Mouse (Mus musculus): ENCODE results near the gene Galnt3. TPM values are rescaled to one million over a fixed set of nuclear protein-coding genes. Genes with fewer than 3 reads are reported as not detected.

Gene Galnt3
- polyA plus RNA-seq, 1 experiment from 2014 or later, result 0.71 TPM

DNA sequence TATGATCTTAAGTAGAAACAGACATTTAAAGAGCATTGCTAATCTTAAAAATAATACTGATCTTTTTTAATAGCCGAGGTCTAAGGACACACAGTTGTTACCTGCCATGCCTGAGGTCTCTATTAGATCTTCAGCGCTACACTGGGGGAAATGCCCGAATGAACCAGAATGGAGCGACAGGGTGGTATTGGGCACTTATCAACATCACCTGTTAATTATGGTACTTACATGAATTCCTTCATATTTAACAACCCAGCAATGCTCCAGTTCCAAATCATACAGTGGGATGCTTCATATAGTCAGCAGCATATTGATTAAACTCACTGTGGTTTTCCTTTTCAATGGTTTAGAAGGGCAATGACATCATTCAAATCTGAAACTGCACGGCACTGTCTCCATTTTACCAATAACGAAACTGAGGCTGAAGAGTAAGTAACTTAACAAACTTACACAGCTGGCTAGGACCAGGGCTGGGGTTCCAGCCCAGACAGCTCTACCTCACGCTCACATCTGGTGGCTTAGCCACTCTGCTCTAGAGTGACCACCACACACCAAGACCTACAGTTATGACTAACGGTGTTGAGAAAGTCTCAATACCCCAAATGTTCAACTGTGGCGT lies 23.0 kb downstream of the Galnt3 start:
- H3K9ac ChIP-seq (replicated peaks), result no peak overlapping the region
- no peak overlapping the region for H3K4me2 ChIP-seq (replicated peaks)
- no peaks in the 10 kb centered on the region for H3K9me3 ChIP-seq
- H3K4me3 ChIP-seq, result no peak overlapping the region
- peaks cover 21% of the 10 kb centered on the region for H3K27me3 ChIP-seq
- peaks cover 6% of the 10 kb centered on the region for H3K4me1 ChIP-seq
- 88% methylated on average over 9 of the region's 9 CpGs for WGBS
- H3K36me3 ChIP-seq, result no peaks in the 10 kb centered on the region
- H3K27ac ChIP-seq (replicated peaks), result no peak overlapping the region
- no peak for ATAC-seq (ENCODE audit: low FRiP score, low read depth)

DNA sequence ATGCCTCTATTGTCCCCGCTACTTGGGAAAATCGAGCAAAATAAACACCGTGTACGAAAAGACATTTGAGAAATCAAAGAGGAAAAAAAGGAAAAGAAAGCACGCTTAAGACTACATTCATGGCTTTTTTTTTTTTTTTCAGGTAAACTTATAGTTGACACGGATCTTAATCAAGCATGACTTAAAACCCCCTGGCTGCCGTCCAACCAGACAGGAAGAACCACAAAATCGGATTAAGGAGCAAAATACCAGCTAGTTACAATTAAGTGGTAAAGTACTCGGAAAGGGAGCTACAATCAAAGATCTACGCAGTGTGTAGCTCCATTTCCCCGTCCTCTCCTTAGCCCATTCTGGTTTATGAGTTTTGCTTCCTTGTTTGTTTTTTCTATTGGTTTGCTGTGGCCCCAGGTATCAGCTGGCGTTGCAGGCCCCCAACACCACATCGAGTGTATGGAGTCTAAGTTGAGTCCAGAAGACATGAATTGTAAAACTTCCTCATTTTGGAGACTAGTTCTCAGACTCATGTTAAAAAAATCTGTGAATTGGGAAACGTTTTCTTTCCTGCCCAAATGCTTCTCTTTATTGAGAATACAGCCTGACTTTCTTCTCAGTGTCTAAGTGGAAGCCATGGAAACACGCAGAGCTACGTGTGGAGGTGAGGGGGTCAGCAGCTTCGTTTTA lies 24.0 kb downstream of the Galnt3 start:
- Histone ChIP-seq H3K27ac (replicated peaks) (no peak overlapping the region), H3K4me3 (no peak overlapping the region), H3K27me3 (peaks cover 27% of the 10 kb centered on the region), H3K36me3 (no peaks in the 10 kb centered on the region), H3K4me2 (replicated peaks) (0 out of 2 replicates have a peak overlapping the region, but pooled peaks have one; percentile 15), H3K4me1 (peaks cover 6% of the 10 kb centered on the region), H3K9me3 (no peaks in the 10 kb centered on the region), H3K9ac (replicated peaks) (no peak overlapping the region)
- ATAC-seq (ENCODE audit: low FRiP score, low read depth), result no peak
- 59% methylated on average over 17 of the region's 17 CpGs for WGBS

DNA sequence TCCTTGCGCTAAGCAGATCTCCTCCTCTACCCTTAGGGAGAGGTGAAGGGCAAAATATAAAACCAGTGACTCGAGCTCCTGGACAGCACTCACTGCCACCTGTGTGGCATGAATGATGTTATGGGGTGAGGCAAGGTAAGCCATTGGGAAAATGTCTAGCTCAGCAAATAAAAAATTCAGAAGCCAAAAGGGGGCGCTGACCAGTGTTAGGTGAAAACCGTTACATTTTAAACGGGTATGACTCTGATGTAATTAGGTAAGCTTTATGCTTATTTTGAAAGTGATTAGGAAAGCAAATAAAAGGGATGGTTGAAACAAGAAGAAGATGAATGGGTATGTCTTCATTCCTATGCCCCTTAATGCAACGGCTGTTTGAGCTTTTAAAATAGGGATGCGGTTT lies 24.6 kb downstream of the Galnt3 start:
- Histone ChIP-seq H3K9me3 (no peaks in the 10 kb centered on the region), H3K4me1 (peaks cover 6% of the 10 kb centered on the region), H3K27ac (replicated peaks) (no peak overlapping the region), H3K9ac (replicated peaks) (no peak overlapping the region), H3K4me3 (no peak overlapping the region), H3K4me2 (replicated peaks) (0 out of 2 replicates have a peak overlapping the region, but pooled peaks have one; percentile 15), H3K27me3 (peaks cover 30% of the 10 kb centered on the region), H3K36me3 (no peaks in the 10 kb centered on the region)
- no peak for ATAC-seq (ENCODE audit: low FRiP score, low read depth)
- WGBS, result 73% methylated on average over 7 of the region's 7 CpGs

DNA sequence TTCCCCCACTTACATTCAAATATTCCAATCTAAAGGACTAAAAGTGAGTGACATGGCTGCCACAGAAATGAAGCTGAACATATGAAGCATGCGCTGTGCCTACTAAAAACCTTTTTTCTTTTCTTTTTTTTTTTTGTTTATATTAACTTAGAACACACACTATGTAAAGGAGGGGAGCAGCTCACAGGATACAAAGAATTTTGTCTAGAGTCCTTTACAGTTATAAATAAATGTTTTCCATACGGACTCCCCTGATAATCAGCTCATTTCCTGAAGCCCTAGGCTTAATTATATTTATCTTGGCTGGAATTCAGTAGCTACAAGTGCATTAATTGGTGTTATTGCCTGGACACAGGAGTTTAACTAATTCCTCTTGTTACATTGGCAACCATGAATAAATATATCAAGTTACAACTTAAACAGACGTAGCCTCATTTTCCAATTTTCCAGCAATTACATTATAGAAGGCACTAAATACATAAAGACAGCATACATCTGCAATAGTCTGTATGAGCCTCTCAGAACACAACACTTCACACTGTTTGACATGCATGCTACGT lies 30.1 kb downstream of the Galnt3 start:
- WGBS, result 76% methylated on average over 4 of the region's 4 CpGs
- H3K4me3 ChIP-seq, result no peak overlapping the region
- H3K27me3 ChIP-seq, result peaks cover 18% of the 10 kb centered on the region
- no peak overlapping the region for H3K9ac ChIP-seq (replicated peaks)
- peaks cover 4% of the 10 kb centered on the region; the same call in 1 of the 2 replicates for H3K4me1 ChIP-seq
- no peak overlapping the region for H3K4me2 ChIP-seq (replicated peaks)
- no peaks in the 10 kb centered on the region for H3K36me3 ChIP-seq
- no peak overlapping the region for H3K27ac ChIP-seq (replicated peaks)
- H3K9me3 ChIP-seq, result no peaks in the 10 kb centered on the region
- ATAC-seq (ENCODE audit: low FRiP score, low read depth), result no peak

DNA sequence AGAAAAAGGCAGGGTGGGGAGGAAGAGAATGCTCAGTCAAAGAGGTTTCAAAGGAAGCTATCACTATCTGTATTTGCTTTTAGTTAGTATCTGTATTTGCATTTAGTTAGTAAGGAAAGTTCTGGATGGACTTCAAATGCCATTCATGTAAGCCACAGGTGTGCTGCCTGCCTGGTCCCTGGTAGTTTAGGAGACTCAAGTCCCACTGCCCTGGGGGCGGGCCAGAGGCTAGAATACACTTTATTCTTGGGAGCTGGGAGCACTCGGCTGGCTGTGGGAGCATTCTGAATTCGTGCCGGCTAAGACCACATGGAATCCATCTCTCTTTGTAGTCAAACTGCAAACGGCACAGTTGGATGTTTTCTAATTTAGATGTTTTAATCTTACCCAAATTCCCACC lies 33.5 kb downstream of the Galnt3 start:
- H3K27me3 ChIP-seq, result peaks cover 7% of the 10 kb centered on the region
- H3K9me3 ChIP-seq, result no peaks in the 10 kb centered on the region
- H3K27ac ChIP-seq (replicated peaks), result no peak overlapping the region
- 37% methylated on average over 5 of the region's 5 CpGs for WGBS
- no peaks in the 10 kb centered on the region for H3K4me1 ChIP-seq
- no peak for ATAC-seq (ENCODE audit: low FRiP score, low read depth)
- no peaks in the 10 kb centered on the region for H3K36me3 ChIP-seq
- no peak overlapping the region for H3K9ac ChIP-seq (replicated peaks)
- no peak overlapping the region for H3K4me3 ChIP-seq
- H3K4me2 ChIP-seq (replicated peaks), result no peak overlapping the region

DNA sequence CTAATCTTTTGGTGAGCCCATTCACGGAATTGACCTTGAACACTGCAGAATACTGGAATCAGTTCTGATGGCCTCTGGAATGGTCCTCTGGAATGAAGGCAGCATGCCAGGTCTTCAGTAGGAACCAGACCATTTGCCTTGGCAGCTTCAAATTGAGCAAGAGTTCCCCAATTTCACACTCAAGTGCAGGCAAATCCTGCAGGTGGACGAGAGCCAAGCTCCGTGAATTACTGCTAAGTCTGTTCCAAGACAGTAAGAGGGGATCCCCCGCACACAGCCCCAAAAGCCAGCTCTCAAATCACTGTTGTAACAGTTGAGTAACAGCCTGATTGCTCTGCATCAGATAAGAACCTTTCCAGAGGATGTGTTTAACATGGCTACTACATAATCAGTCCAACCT lies 42.9 kb downstream of the Galnt3 start:
- no peaks in the 10 kb centered on the region for H3K4me1 ChIP-seq
- H3K27ac ChIP-seq (replicated peaks), result no peak overlapping the region
- no peak overlapping the region for H3K4me2 ChIP-seq (replicated peaks)
- no peaks in the 10 kb centered on the region for H3K9me3 ChIP-seq
- no peak overlapping the region for H3K9ac ChIP-seq (replicated peaks)
- ATAC-seq (ENCODE audit: low FRiP score, low read depth), result no peak
- WGBS, result 95% methylated on average over 4 of the region's 4 CpGs
- H3K4me3 ChIP-seq, result no peak overlapping the region
- no peaks in the 10 kb centered on the region for H3K36me3 ChIP-seq
- no peaks in the 10 kb centered on the region for H3K27me3 ChIP-seq

DNA sequence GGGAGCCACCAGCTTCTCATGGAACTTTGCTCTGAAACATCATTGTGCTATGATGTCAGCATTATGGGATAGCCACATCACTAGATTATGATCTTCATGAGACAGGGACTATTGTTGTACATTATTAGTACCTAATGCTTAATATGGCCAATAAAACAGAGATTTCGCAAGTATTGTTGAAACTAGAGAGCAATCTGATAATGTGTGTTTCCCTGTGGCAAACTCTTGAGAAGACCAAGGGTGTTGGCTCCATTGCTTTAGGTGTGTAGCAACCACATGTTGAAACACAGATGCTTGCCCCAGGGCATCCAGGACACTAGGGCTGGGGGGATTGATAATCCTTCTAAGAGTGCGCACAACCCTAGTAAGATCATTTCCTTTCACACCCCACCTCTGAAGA lies 44.1 kb downstream of the Galnt3 start:
- Histone ChIP-seq H3K27me3 (no peaks in the 10 kb centered on the region), H3K36me3 (no peaks in the 10 kb centered on the region), H3K9ac (replicated peaks) (no peak overlapping the region), H3K27ac (replicated peaks) (no peak overlapping the region), H3K4me3 (no peak overlapping the region), H3K4me1 (no peaks in the 10 kb centered on the region), H3K9me3 (no peaks in the 10 kb centered on the region), H3K4me2 (replicated peaks) (no peak overlapping the region)
- 98% methylated on average over 2 of the region's 2 CpGs for WGBS
- no peak for ATAC-seq (ENCODE audit: low FRiP score, low read depth)

DNA sequence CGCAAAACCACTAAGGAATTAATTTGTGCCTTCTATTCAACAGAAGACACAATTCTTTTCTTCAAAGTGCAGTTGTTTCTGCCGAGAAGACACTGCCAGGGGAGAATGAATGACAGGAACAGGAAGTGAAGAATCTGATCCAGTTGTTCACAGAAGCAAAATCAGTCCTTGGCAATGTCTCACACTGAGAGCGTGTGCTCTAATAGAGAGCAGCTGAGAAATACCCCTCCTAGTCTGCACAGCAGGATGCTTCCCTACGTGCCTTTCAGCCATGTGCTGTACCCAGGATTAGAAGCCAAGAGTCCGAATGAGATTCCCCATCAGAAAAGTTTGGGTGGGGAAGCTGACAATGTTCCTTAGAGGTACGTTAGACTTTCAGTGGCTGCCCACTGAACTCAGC lies 55.3 kb downstream of the Galnt3 start:
- Histone ChIP-seq H3K27me3 (no peaks in the 10 kb centered on the region), H3K9ac (replicated peaks) (no peak overlapping the region), H3K4me2 (replicated peaks) (no peak overlapping the region), H3K4me3 (no peak overlapping the region), H3K27ac (replicated peaks) (no peak overlapping the region), H3K4me1 (0 out of 2 replicates have a peak, but pooled peaks cover 4% of the 10 kb centered on the region), H3K36me3 (no peaks in the 10 kb centered on the region), H3K9me3 (no peaks in the 10 kb centered on the region)
- ATAC-seq (ENCODE audit: low FRiP score, low read depth), result no peak
- WGBS, result 27% methylated on average over 6 of the region's 6 CpGs

DNA sequence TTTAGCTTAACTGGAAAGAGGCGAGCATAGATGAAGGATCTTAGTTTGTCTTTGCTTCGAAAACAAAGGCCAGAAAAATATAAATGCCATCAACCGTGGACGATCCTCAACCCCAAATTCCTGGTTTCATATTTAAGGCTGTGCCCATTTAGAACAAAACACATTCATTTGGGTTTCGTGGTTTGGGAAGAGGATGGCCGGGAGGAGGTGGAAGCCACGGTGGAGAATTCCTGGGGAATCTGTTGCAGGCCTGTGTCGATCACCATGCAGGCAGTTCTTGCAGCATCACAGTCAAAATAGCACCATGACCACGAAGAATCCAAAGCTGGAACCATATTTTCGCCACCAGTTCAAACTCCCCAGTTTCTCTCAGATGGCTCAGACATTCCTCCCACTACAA lies 61.5 kb downstream of the Galnt3 start:
- no peaks in the 10 kb centered on the region for H3K4me1 ChIP-seq
- no peak overlapping the region for H3K4me3 ChIP-seq
- no peaks in the 10 kb centered on the region for H3K9me3 ChIP-seq
- H3K9ac ChIP-seq (replicated peaks), result no peak overlapping the region
- ATAC-seq (ENCODE audit: low FRiP score, low read depth), result no peak
- no peaks in the 10 kb centered on the region for H3K36me3 ChIP-seq
- no peak overlapping the region for H3K27ac ChIP-seq (replicated peaks)
- 88% methylated on average over 10 of the region's 10 CpGs for WGBS
- H3K4me2 ChIP-seq (replicated peaks), result no peak overlapping the region
- no peaks in the 10 kb centered on the region for H3K27me3 ChIP-seq

DNA sequence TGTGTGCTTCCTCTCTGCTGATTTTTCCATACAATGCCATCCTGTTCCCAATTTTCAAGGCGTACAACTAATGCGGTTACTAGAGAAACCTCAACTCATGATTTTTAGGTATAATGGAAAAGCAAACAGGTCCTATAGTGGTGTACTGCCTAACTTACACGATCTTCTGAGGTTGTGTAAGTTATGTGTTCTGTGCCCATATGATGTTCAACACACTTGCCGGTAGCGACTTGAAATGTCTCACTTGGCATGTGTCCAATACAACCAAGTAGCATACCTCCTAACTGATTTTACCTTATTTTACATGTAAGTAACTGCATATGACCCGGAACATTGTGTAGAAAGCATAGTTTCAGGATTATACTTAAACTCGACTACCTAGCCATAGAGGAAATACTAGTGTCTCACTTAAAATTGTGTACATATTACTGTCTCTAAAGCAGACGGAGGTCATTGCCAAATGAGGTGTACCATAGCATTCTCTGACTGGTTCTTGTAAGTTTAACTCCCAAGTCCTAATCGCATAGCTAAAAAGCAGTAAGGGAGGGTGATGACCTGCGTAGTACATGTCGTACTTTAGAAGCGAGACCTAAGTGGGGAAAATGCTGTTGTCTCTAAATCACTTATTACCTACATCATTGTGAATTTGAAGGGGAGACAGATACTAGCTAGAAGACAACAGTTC lies 80.2 kb downstream of the Galnt3 start:
- Histone ChIP-seq H3K9ac (replicated peaks) (no peak overlapping the region), H3K27me3 (no peaks in the 10 kb centered on the region), H3K36me3 (no peaks in the 10 kb centered on the region), H3K4me3 (no peak overlapping the region), H3K27ac (replicated peaks) (peak overlapping the region; percentile 81), H3K4me1 (peaks cover 26% of the 10 kb centered on the region), H3K4me2 (replicated peaks) (peak overlapping the region; percentile 25), H3K9me3 (no peaks in the 10 kb centered on the region)
- 88% methylated on average over 12 of the region's 12 CpGs for WGBS
- peak; percentile 21; the same call in 1 of the 2 replicates for ATAC-seq (ENCODE audit: low FRiP score, low read depth)

DNA sequence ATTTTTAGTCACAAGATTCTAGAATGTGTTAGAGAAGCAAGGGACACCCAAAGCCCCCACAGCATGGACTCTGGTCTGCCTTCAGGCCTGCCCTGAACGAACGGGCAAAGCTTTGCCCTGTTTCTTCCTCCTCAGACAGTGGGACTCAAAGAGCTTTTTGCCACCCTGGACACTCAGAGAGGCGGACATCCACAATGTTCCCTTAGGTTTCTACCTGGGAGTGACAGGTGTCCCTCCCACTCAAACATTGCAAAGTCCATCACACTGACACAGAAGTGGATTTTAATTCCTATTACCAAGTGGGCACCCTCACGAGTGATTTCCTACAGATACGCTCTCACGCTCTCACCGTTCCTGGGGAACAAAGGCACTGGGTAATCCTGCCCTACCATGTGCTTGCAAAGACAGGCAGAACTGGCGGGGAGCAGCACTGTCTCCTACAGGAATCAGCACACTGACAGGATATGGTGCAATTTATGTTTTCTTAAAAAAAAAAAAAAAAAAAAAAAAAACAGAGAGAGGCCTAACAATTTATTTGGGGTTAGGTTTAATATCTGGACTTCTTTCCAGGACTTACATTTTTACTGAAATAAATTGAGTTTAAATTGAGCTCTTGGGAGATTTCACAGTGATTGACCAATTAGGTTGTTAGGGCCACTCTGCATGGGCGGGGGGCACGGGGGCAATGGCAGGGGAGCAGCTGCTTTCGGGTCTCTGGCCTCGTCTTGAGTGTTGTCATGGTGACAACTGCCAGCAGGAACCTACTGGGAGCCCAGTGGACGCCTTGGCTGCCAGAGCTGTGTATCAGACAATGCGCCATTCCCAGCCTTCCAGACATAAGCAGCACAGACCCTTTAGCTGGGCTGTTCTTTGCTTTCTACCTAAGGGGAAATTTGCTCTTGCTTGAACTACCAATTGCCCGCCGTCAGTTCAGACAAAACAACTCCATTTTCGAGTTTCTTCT lies 81.1 kb downstream of the Galnt3 start:
- Histone ChIP-seq H3K27ac (replicated peaks) (peak overlapping the region; percentile 81), H3K36me3 (no peaks in the 10 kb centered on the region), H3K27me3 (no peaks in the 10 kb centered on the region), H3K4me1 (peaks cover 26% of the 10 kb centered on the region), H3K4me2 (replicated peaks) (peak overlapping the region; percentile 25), H3K9ac (replicated peaks) (no peak overlapping the region), H3K9me3 (no peaks in the 10 kb centered on the region), H3K4me3 (no peak overlapping the region)
- peak; percentile 96 for ATAC-seq (ENCODE audit: low FRiP score, low read depth)
- 27% methylated on average over 17 of the region's 17 CpGs for WGBS
